Mouse (Mus musculus) MEL (cell line): ENCODE measurements around the gene Ambra1.

Source experiments
- EP300 ChIP-seq, 2 experiments: IDR thresholded peaks; 2 replicates each; pipeline ENCODE4 v1.6.1; 2011; ENCODE audit warnings: improper control_type of control experiment in 2 of 2, low read length in 2 of 2, low read depth in 1 of 2, mild to moderate bottlenecking in 1 of 2
- ETS1 ChIP-seq: IDR thresholded peaks from 2 replicates; pipeline ENCODE4 v1.6.1; 2012; ENCODE audit warnings: low read depth, mild to moderate bottlenecking, inconsistent platforms, low read length, improper control_type of control experiment, moderate library complexity
- GATA1 ChIP-seq: IDR thresholded peaks from 2 replicates; pipeline ENCODE4 v1.6.1; 2011; ENCODE audit warnings: low read depth, low read length, improper control_type of control experiment
- MAX ChIP-seq: IDR thresholded peaks from 2 replicates; pipeline ENCODE4 v1.6.1; 2011; ENCODE audit warnings: low read length, improper control_type of control experiment

GRCm38 (mm10) chr2:91957096-91957495, 227.2 kb downstream of the Ambra1 start:
- TF ChIP-seq ETS1 (no peak; the same call in 1 of the 2 replicates), EP300 (IDR thresholded peaks at IDR 0.05; ENCODE audit: low read depth in 1 of 2, low read length in 2 of 2) (peak in 1 of 2 experiments; percentile 58; a peak in 3 of 4 replicates), MAX (no peak; the same call in 1 of the 2 replicates), GATA1 (no peak)
